Mouse (Mus musculus) inflammation-experienced regulatory T-cells, adult 6 months (primary cell): ENCODE results near the gene Cnih3. TPM values are rescaled to one million over a fixed set of nuclear protein-coding genes. Genes with fewer than 3 reads are reported as not detected.

Experiments used
- ATAC-seq: one replicate; pipeline ENCODE4 v1.8.0; 2017
- polyA plus RNA-seq, 3 experiments: library from polyadenylated mRNA; unstranded; fragments of 100-300 nt; shearing (Covaris generic); gene quantifications; one replicate each; pipeline ENCODE4 v1.2.1; 2017

Cnih3 gene
- polyA plus RNA-seq, 3 experiments from 2014 or later = not detected

- ATAC-seq = no peak
Measured at GRCm38 (mm10) chr1:181353200-181354097, 1.0 kb downstream of the Cnih3 start.

- no peak for ATAC-seq
Measured at GRCm38 (mm10) chr1:181355683-181356082, 3.3 kb downstream of the Cnih3 start.

- no peak for ATAC-seq
Measured at GRCm38 (mm10) chr1:181357870-181358269, 5.4 kb downstream of the Cnih3 start.

GRCm38 (mm10) chr1:181358526-181358925 lies 6.1 kb downstream of the Cnih3 start:
- no peak for ATAC-seq

GRCm38 (mm10) chr1:181360732-181361131 lies 8.3 kb downstream of the Cnih3 start:
- ATAC-seq = no peak

GRCm38 (mm10) chr1:181364025-181364424 lies 11.6 kb downstream of the Cnih3 start:
- no peak for ATAC-seq

GRCm38 (mm10) chr1:181365376-181365775 lies 12.9 kb downstream of the Cnih3 start:
- ATAC-seq = no peak

- no peak for ATAC-seq
Measured at GRCm38 (mm10) chr1:181368789-181369570, 16.6 kb downstream of the Cnih3 start.

- ATAC-seq = no peak
Measured at GRCm38 (mm10) chr1:181370370-181370769, 17.9 kb downstream of the Cnih3 start.

- no peak for ATAC-seq
Measured at GRCm38 (mm10) chr1:181371226-181371625, 18.8 kb downstream of the Cnih3 start.

GRCm38 (mm10) chr1:181372306-181372705 lies 19.9 kb downstream of the Cnih3 start:
- ATAC-seq = no peak

GRCm38 (mm10) chr1:181374627-181375374 lies 22.4 kb downstream of the Cnih3 start:
- ATAC-seq = no peak

GRCm38 (mm10) chr1:181376431-181376830 lies 24.0 kb downstream of the Cnih3 start:
- ATAC-seq = no peak

GRCm38 (mm10) chr1:181379664-181380063 lies 27.2 kb downstream of the Cnih3 start:
- no peak for ATAC-seq

GRCm38 (mm10) chr1:181381410-181382010 lies 29.1 kb downstream of the Cnih3 start:
- ATAC-seq = no peak

- ATAC-seq = no peak
Measured at GRCm38 (mm10) chr1:181389264-181389663, 36.8 kb downstream of the Cnih3 start.

- no peak for ATAC-seq
Measured at GRCm38 (mm10) chr1:181392489-181392888, 40.1 kb downstream of the Cnih3 start.

- no peak for ATAC-seq
Measured at GRCm38 (mm10) chr1:181393250-181394149, 41.1 kb downstream of the Cnih3 start.

- no peak for ATAC-seq
Measured at GRCm38 (mm10) chr1:181395234-181395828, 42.9 kb downstream of the Cnih3 start.

GRCm38 (mm10) chr1:181399179-181399578 lies 46.8 kb downstream of the Cnih3 start:
- ATAC-seq = no peak

- ATAC-seq = no peak
Measured at GRCm38 (mm10) chr1:181403056-181403455, 50.6 kb downstream of the Cnih3 start.
